Mouse (Mus musculus) ES-CJ7 (cell line): ENCODE data around the gene Aldh3b3.
"Not testable (repeated sequence)": the region's sequence is repeated elsewhere in the genome, so short reads cannot be mapped to it uniquely, and the experiment has no call there.

Experiments
- DNase-seq: peaks from one replicate; pipeline ENCODE4 v3.0.0; 2011; ENCODE audit warnings: low read depth, low spot score

Gene Aldh3b3

DNA sequence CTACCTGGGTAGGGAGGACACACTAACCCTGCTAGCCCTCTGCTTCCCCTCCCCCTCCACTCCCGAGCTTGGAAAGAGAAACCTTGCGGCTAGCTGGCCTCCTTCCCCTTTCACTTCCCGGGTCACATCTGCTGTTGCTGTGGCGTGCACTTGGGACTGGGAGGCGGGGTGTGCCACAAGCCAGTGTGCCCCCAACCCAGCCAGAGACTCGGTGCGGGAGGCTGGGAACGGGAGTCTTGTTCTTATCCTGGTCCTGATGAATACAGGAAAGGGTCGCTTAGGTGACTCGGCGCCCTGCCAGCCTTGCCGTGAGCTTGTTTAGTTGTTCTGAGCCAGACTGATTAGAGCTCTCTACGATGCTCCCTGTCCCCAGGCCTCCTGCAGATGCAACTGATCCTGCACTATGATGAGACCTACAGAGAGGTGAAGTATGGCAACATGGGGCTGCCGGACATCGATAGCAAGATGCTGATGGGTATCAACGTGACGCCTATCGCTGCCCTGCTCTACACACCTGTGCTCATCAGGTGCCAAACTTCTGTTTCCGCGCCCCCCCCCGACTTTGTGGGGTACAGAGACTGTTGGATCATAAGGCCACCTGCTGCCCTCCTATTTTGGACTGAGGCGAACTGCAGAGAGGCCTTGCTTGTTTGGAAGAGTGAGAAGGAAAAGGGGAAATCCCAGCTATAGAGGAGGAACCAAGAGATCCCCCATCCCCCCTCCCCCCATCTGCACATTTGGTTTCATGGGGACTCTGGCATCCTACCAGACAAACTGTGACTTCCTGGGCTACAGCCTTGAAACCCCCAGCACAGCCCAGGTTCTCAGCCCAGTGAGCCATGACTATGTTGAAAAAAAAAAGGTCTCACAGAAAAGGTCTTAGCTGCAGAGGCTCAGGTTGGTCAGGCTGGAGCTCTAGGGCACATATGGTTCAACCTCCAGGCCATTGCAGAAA is 22.3 kb upstream of the Aldh3b3 start:
- no peak for DNase-seq

GRCm38 (mm10) chr19:3942315-3942714 is 16.1 kb upstream of the Aldh3b3 start:
- DNase-seq: no peak

GRCm38 (mm10) chr19:3942986-3943735 is 15.3 kb upstream of the Aldh3b3 start:
- peak; percentile 85 for DNase-seq

DNA sequence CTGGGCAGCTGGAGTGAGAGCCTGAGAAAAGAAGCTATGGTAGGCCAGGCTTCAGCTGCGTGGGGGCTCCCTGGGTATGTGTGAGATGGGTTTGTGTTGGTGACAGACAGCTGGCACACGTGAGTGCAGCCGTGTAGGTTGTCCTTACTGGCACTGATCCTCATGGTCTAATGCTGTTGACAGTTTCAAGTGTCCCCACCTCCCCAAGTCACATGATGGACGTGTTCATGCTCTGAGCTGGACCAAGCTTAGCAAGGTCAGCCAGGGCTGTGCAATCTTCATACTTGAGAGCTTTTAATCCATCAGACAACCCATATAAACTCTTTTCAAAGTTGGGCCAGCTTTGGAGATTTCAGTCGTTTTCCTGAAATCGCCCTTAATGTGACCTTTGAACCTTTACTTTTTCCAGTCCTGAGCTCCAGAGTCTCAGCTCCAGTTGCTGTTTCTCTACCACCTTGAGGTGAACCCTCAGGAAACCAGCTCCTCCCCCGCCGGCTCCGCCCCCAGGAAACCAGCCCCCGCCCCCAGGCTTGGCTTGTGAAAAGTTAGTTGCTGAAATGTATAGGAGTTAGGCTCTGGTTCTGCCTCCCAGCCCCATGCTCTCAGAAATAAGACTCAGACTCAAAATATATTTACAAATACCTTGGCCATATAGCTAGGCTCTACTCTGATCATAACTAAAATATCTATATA is 12.4 kb upstream of the Aldh3b3 start:
- no peak for DNase-seq

DNA sequence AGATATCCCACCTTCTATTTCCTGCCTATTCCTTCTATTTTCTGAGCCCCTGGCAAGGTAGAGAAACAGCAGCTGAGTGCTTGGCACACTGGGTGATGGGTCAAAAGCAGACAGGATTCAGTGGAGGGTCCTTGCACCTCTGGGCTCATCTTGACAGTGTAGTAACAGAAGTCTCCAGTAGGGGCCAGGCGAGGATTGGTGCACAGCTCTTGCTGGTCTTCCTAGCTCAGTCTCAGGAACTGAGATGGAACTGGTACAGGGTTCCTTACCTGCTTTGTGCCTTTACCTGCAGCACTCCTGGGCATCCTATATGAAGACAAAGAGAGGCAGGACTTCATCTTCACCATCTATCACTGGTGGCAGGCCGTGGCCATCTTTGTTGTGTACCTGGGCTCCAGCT is 11.7 kb upstream of the Aldh3b3 start:
- peak; percentile 79 for DNase-seq

DNA sequence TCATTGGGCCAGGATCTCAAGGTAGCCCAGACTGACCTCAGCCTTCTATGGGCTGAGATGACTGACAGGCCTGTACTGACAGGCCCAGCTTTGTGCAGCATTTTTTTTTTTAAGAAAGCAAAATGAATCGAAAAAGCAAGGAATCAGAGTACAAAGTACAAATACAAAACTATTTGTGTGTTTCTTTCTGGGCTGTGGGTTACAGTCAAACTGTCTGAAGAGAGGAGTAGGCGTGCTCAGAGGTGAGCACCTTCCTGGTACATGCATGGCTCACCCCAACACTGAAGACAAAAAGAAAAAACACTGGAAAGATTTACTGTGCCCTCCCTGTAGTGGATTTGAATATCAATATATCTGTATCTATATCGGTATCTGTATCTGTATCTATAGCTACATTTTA is 10.6 kb upstream of the Aldh3b3 start:
- no peak for DNase-seq

GRCm38 (mm10) chr19:3948546-3948945 is 9.9 kb upstream of the Aldh3b3 start:
- no peak for DNase-seq

DNA sequence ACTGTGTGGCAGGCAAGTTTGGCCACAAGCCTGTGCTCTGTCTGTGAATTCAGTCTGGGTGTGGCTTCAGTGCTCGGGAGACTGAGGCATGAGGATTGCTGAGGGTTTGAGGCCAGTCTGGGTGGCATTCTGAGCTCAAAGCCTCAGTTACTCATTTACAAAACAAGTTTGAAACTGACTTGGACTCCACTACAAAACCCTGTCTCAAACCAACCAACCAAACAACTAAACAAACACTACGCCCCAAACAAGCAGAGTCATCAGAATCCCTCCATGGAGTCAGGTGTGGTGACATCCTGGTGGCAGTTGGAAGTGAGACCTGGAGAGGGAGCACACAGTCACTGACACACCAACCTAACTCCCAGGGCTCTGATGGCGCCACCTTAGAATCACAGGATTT is 8.1 kb upstream of the Aldh3b3 start:
- no peak for DNase-seq

- no peak for DNase-seq
These were observed 7.0 kb upstream of the Aldh3b3 start for GRCm38 (mm10) chr19:3951461-3951860.

DNA sequence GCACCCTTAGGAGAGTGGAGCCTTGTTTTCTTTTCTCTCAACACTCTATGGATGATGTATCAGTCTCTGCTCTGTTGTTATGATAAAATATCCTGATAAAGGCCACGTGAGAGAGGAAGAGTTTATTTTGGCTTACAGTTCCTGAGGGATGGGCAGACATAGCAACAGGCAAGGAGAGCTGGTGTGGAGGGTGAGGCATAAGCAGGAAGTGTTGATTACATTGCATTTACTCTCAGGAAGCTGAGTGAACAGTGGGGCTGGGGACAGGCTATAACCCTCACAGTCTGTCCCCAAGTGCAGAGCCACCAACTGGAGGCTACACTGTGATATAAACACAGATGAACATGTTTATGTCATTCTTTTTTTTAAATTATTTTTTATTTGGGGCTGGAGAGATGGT is 6.3 kb upstream of the Aldh3b3 start:
- no peak for DNase-seq

GRCm38 (mm10) chr19:3955033-3955432 is 3.4 kb upstream of the Aldh3b3 start:
- DNase-seq: no peak

DNA sequence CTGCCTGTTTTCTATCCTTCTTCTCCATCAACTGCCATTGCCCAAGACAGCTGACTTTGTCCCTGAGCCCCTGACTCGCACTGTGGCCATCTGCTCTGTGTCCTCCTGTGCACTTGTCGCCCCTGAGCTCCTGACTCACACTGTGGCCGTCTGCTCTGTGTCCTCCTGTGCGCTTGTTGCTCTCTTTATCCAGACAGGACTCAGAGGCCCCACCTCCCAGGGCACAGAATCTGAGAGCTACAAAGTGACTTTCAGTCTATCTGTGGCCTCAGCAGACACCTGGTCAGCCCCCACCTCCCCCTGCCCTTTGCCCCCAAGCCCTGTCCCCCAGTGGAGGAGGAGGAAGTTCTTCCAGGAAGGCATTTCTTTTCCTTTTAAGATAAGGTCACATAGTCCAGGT is 2.6 kb upstream of the Aldh3b3 start:
- DNase-seq: no peak

DNA sequence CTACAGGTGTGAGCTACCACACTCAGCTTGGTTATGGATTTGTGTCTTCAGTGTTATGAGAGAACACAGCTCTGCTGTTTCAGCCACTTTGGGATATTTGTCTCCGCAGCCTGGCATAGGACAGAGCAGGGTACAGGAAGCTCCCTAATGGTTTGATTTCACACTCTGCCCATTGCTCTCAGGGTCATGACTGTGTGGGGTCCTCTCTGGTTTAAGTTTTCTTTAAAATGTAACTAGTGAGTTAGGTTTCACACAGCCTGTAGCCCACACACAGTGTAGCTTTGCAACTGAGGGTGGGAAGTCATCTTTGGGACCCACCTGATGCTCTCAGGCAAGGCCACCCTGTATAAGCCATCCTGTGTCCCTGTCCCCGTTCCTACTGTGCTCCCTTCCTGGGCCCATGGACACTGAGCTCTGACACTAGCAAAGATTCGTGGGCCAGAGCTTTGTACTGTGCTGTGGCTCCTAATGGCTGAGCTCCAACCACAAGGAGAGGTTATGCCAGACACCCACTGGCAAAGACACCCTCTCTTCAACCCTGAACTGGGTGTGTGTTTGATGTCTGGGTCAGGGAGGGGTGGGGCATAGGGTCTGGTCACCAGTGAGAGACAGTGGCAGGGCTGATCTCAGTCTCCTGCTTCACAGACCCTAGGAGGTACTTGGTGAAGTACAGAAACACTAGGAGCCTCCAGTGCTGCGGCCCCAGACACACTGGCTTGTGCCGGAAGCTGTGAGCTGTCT is 979 bp upstream of the Aldh3b3 start:
- not testable (repeated sequence) for DNase-seq

- DNase-seq: no peak
These were observed 585 bp downstream of the Aldh3b3 start for GRCm38 (mm10) chr19:3959030-3959429.

- no peak for DNase-seq
These were observed 1.8 kb downstream of the Aldh3b3 start for GRCm38 (mm10) chr19:3960211-3960610.

DNA sequence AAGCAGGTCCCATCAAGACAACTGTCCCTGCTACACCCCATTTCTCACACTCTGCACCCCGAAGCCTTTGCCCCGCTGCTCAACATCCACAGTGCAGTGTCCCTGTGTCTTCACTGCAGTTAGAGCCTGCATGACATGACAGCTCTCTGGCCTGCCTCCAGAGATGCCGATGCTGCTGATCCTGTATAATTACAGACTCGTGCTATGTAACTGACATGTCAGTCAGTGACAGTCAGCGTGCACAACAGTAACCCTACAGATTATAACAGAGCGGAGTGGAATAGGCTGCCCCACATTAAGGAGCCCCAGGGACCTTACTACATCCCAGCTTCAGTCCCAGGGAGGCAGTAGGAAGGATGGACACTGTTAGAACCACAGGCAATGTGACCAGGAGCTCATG is 3.4 kb downstream of the Aldh3b3 start:
- DNase-seq: not testable (repeated sequence)

DNA sequence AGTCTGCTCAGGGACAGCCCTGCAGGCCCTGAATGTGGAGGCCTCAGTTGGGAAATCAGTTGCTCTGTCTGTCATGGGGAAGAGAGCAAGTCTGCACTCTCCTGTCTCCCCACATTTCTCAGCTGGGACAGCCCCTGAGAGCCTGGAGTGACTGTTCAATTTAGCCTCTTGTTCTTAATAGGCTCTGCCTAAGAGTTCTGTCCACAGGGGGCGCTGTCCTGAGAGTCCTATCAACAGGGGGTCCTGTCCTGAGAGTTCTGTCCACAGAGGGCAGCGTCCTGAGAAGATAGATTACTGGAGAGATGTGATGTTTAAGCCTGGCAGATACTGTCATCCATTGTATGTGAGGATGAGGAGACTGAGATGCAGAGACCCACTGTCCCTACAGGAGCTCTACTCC is 4.0 kb downstream of the Aldh3b3 start:
- peak; percentile 58 for DNase-seq

GRCm38 (mm10) chr19:3964030-3964429 is 5.6 kb downstream of the Aldh3b3 start:
- DNase-seq: no peak

- DNase-seq: peak; percentile 52
These were observed 8.1 kb downstream of the Aldh3b3 start for GRCm38 (mm10) chr19:3966330-3967075.

DNA sequence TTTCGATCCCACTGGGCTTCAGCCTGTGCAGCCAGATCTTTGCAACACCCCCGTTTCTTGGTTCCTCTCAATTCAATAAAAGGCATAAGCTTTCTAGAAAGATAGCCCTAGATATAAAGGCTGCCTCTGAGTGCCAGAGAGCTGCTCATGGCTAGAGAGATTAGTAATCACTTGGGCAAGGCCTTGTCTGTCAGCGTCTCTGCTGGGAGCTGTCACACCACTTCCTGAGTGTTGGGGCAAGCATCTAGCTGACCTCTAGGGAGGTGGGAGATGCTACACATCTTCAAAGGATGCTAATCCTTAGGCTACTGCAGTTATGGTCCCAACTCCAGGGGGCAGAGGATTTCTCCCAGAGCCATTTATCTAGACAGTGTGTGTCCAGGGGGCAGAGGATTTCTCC is 8.8 kb downstream of the Aldh3b3 start:
- no peak for DNase-seq

DNA sequence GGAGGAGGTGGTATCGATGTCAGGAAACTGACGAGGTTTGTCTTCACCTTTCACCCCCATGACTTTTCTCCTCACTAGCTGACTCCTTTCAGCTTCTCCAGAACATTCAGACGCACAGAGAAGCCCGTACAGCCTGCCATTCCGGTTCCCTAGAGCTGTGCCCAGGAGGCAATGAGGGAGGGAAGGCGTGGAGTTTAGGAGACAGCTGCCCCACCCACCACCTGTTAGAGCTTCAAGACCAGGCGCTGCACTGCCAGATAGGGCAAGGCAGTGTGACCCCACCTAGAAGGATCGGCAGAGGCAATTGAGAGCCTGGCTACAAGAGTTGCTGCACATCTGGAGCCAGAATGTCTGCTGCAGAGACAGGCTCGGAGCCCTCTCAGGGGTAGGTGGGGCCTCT is 13.8 kb downstream of the Aldh3b3 start, which contains the start of gene Aldh3b2:
Gene Aldh3b2, plus strand, starts transcription at position 100 of the 400 bp plus-strand sequence.
- peak; percentile 36 for DNase-seq
